Mouse (Mus musculus): ENCODE measurements around the gene Prdm2.

The Prdm2 gene

DNA sequence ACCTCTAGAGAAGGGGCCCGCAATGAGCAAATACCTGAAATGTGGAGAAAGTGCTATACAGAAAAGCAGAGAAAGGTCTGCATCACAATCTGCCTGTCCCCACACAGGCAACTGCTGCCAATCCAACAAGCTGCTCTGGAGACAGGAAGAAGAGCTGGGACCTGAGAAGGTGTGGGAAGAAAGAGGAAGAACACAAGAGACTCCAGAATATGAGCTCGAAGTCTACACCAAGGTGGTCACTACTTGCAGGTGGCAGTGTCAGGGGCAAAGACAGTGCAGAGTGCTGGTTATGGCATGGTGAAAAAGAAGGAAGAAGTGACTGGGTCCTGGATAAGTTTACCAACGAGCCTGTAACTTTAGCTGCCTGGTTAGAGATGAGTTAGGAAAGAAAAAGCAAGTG lies 14.4 kb downstream of the Prdm2 start:
- Histone ChIP-seq H3K4me3 (replicated peaks; ENCODE audit: low read length) (no peak overlapping the region), H3K36me3 (ENCODE audit: insufficient read depth, low read length) (no peaks in the 10 kb centered on the region), H3K9me3 (ENCODE audit: low read length) (peaks cover 3% of the 10 kb centered on the region), H3K4me1 (replicated peaks; ENCODE audit: low read depth, low read length) (no peaks in the 10 kb centered on the region; the same call in 1 of the 2 replicates), H3K27me3 (ENCODE audit: insufficient read depth, low read length) (no peaks in the 10 kb centered on the region)
- no peak for TF ChIP-seq CTCF (conservative IDR thresholded peaks at IDR 0.05; ENCODE audit: low read length)
- no peak for TF ChIP-seq NANOG (IDR thresholded peaks at IDR 0.05; ENCODE audit: borderline replicate concordance, low read length)
- no peak for TF ChIP-seq POU5F1 (IDR thresholded peaks at IDR 0.05; ENCODE audit: borderline replicate concordance, low read length)

GRCm38 (mm10) chr4:143197845-143198356 lies 14.9 kb downstream of the Prdm2 start:
- Histone ChIP-seq H3K9me3 (ENCODE audit: low read length) (no peaks in the 10 kb centered on the region), H3K36me3 (ENCODE audit: insufficient read depth, low read length) (no peaks in the 10 kb centered on the region), H3K4me1 (replicated peaks; ENCODE audit: low read depth, low read length) (no peaks in the 10 kb centered on the region; the same call in 1 of the 2 replicates), H3K27me3 (ENCODE audit: insufficient read depth, low read length) (no peaks in the 10 kb centered on the region), H3K4me3 (replicated peaks; ENCODE audit: low read length) (no peak overlapping the region)
- TF ChIP-seq POU5F1 (IDR thresholded peaks at IDR 0.05; ENCODE audit: borderline replicate concordance, low read length) (no peak), NANOG (IDR thresholded peaks at IDR 0.05; ENCODE audit: borderline replicate concordance, low read length) (no peak), CTCF (conservative IDR thresholded peaks at IDR 0.05; ENCODE audit: low read length) (no peak)

DNA sequence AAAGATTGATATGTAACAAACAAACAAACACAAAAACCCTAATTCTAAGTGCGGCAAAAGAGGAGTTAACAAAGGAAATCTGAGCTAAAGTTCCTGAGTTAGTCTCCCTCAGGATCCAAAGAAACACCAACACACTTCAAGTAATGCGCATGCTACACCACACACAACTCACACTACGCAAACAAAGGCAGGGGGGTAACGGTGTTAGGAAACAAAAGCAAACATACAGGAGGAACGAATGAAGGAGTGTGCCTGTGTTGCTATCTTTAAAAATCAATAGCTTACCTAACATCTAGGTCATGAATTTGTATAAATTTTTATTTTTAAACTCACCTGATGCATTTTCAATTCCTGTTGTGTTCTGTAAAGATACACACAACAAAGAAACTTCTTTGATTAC lies 18.5 kb downstream of the Prdm2 start:
- Histone ChIP-seq H3K36me3 (ENCODE audit: insufficient read depth, low read length) (no peaks in the 10 kb centered on the region), H3K9me3 (ENCODE audit: low read length) (no peaks in the 10 kb centered on the region), H3K4me3 (replicated peaks; ENCODE audit: low read length) (no peak overlapping the region), H3K27me3 (ENCODE audit: insufficient read depth, low read length) (no peaks in the 10 kb centered on the region), H3K4me1 (replicated peaks; ENCODE audit: low read depth, low read length) (peaks cover 15% of the 10 kb centered on the region)
- TF ChIP-seq CTCF (conservative IDR thresholded peaks at IDR 0.05; ENCODE audit: low read length), result no peak
- no peak for TF ChIP-seq POU5F1 (IDR thresholded peaks at IDR 0.05; ENCODE audit: borderline replicate concordance, low read length)
- no peak for TF ChIP-seq NANOG (IDR thresholded peaks at IDR 0.05; ENCODE audit: borderline replicate concordance, low read length)

DNA sequence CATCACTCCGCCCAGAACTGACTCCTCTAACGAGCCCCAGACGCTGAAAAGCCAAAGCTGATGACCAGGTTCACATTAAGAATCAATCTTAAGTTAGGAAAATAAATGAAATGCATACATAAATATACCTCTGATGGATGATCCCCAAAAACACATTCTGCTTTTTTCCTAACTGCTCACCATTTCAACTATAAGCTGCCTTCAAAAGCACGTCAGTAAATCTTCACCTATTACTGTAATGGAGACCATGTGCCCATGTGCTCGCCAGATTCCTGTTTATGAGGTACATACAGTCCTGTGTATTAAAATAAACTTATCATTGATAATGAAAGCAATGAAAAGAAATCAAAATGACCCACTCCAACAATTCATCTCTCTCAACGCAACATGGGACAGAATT lies 19.6 kb downstream of the Prdm2 start:
- H3K36me3 ChIP-seq (ENCODE audit: insufficient read depth, low read length), result no peaks in the 10 kb centered on the region
- TF ChIP-seq POU5F1 (IDR thresholded peaks at IDR 0.05; ENCODE audit: borderline replicate concordance, low read length), result no peak
- no peak for TF ChIP-seq NANOG (IDR thresholded peaks at IDR 0.05; ENCODE audit: borderline replicate concordance, low read length)
- TF ChIP-seq CTCF (conservative IDR thresholded peaks at IDR 0.05; ENCODE audit: low read length), result no peak
- H3K9me3 ChIP-seq (ENCODE audit: low read length), result no peaks in the 10 kb centered on the region
- H3K4me3 ChIP-seq (replicated peaks; ENCODE audit: low read length), result no peak overlapping the region
- peaks cover 15% of the 10 kb centered on the region for H3K4me1 ChIP-seq (replicated peaks; ENCODE audit: low read depth, low read length)
- no peaks in the 10 kb centered on the region for H3K27me3 ChIP-seq (ENCODE audit: insufficient read depth, low read length)

DNA sequence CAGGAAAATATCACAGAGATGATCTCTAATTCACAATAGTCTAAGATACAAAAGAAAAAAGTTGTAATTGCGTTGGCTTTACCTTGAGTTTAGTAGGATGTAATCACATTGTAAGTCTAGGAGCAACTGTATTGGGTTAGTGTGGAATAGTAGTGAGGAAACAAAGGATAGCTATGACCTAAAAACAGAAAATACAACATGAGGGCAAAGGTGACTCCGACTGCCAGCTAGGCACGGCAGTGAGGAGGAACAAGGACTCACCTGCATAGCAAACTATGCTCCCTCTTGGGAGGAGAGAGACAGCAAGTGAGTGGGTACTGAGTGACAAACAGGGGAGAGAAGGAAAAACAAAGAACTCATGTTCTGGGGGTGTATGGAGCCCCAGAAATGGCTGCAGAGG lies 21.0 kb downstream of the Prdm2 start:
- peaks cover 3% of the 10 kb centered on the region for H3K36me3 ChIP-seq (ENCODE audit: insufficient read depth, low read length)
- H3K9me3 ChIP-seq (ENCODE audit: low read length), result no peaks in the 10 kb centered on the region
- peaks cover 23% of the 10 kb centered on the region for H3K4me1 ChIP-seq (replicated peaks; ENCODE audit: low read depth, low read length)
- no peak for TF ChIP-seq POU5F1 (IDR thresholded peaks at IDR 0.05; ENCODE audit: borderline replicate concordance, low read length)
- TF ChIP-seq CTCF (conservative IDR thresholded peaks at IDR 0.05; ENCODE audit: low read length), result no peak
- TF ChIP-seq NANOG (IDR thresholded peaks at IDR 0.05; ENCODE audit: borderline replicate concordance, low read length), result no peak
- no peaks in the 10 kb centered on the region for H3K27me3 ChIP-seq (ENCODE audit: insufficient read depth, low read length)
- H3K4me3 ChIP-seq (replicated peaks; ENCODE audit: low read length), result no peak overlapping the region

DNA sequence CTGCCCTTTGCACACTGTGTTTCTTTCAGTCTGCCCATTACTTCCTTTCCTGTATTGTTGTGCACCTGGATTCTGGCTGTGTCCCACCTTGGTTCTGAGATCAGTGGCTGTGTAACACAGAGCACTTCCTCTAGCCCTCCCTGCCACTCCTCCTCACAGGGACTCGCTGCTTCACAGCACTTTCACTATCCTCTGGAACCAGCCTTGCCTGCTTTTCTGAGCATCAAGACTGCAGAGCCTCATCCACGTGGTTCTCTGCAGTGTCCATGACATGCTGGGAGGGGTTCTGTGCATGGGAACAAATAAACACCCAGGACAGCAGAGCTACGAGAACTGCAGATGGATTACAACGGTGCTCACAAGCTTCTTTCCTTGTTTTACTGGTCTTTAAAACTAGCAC lies 22.1 kb downstream of the Prdm2 start:
- no peaks in the 10 kb centered on the region for H3K9me3 ChIP-seq (ENCODE audit: low read length)
- no peak for TF ChIP-seq NANOG (IDR thresholded peaks at IDR 0.05; ENCODE audit: borderline replicate concordance, low read length)
- no peak for TF ChIP-seq CTCF (conservative IDR thresholded peaks at IDR 0.05; ENCODE audit: low read length)
- TF ChIP-seq POU5F1 (IDR thresholded peaks at IDR 0.05; ENCODE audit: borderline replicate concordance, low read length), result no peak
- peaks cover 23% of the 10 kb centered on the region for H3K4me1 ChIP-seq (replicated peaks; ENCODE audit: low read depth, low read length)
- H3K36me3 ChIP-seq (ENCODE audit: insufficient read depth, low read length), result peaks cover 8% of the 10 kb centered on the region
- H3K27me3 ChIP-seq (ENCODE audit: insufficient read depth, low read length), result no peaks in the 10 kb centered on the region
- H3K4me3 ChIP-seq (replicated peaks; ENCODE audit: low read length), result no peak overlapping the region

DNA sequence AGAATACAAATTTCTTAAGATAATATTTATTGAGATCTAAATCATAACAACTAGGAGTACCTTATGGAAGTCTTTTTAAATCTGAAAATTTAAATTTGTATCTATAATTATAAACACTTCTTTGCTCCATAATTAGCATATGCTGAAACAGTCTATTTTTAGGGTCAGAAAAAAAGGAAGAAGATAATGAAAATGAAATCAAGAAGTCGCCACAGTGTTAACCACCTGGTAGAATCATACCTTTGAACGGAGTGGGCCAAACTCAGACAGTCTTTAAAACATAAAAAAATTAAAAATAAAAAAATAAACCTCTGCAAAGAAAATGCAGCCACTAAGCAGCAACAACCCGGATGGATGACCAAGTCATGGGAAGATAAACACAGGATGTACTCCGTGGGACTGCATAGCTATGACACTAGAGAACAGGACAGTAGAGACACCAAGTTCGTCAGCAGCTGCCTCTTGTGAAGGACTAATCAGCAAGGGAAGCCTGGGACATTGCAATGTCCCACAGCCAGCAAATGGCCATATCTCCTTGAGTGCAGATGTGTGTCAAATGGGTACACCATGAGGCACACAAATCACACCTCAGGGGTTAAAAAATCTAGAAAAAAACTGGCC lies 24.1 kb downstream of the Prdm2 start:
- peaks cover 31% of the 10 kb centered on the region for H3K4me1 ChIP-seq (replicated peaks; ENCODE audit: low read depth, low read length)
- peaks cover 8% of the 10 kb centered on the region for H3K36me3 ChIP-seq (ENCODE audit: insufficient read depth, low read length)
- no peak overlapping the region for H3K4me3 ChIP-seq (replicated peaks; ENCODE audit: low read length)
- TF ChIP-seq NANOG (IDR thresholded peaks at IDR 0.05; ENCODE audit: borderline replicate concordance, low read length) (no peak), POU5F1 (IDR thresholded peaks at IDR 0.05; ENCODE audit: borderline replicate concordance, low read length) (no peak), CTCF (conservative IDR thresholded peaks at IDR 0.05; ENCODE audit: low read length) (no peak)
- no peaks in the 10 kb centered on the region for H3K27me3 ChIP-seq (ENCODE audit: insufficient read depth, low read length)
- H3K9me3 ChIP-seq (ENCODE audit: low read length), result no peaks in the 10 kb centered on the region

GRCm38 (mm10) chr4:143186066-143186465 lies 26.7 kb downstream of the Prdm2 start:
- Histone ChIP-seq H3K27me3 (ENCODE audit: insufficient read depth, low read length) (no peaks in the 10 kb centered on the region), H3K36me3 (ENCODE audit: insufficient read depth, low read length) (peaks cover 8% of the 10 kb centered on the region), H3K4me1 (replicated peaks; ENCODE audit: low read depth, low read length) (peaks cover 33% of the 10 kb centered on the region), H3K4me3 (replicated peaks; ENCODE audit: low read length) (no peak overlapping the region), H3K9me3 (ENCODE audit: low read length) (no peaks in the 10 kb centered on the region)
- no peak for TF ChIP-seq CTCF (conservative IDR thresholded peaks at IDR 0.05; ENCODE audit: low read length)
- TF ChIP-seq NANOG (IDR thresholded peaks at IDR 0.05; ENCODE audit: borderline replicate concordance, low read length), result no peak
- no peak for TF ChIP-seq POU5F1 (IDR thresholded peaks at IDR 0.05; ENCODE audit: borderline replicate concordance, low read length)

DNA sequence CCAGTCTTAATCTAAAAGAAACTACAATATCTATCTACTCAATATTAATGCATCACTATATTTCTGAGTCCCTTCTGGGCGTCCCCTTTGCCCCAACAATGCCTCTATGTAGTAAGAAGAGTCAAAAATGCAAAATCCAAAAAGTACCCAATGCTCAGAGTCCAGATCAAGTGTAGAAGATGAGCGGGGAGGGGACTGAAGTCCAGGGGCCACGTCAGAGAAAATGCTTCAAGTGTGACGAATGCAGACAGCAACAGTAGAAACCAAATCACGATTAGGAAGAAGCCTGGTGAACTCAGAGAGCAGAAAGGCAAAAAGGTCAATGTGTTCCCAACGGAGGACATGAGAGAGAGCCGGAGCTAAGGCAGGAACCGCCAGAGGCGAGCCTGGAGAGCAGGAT lies 27.3 kb downstream of the Prdm2 start:
- peaks cover 13% of the 10 kb centered on the region for H3K36me3 ChIP-seq (ENCODE audit: insufficient read depth, low read length)
- no peaks in the 10 kb centered on the region for H3K9me3 ChIP-seq (ENCODE audit: low read length)
- TF ChIP-seq POU5F1 (IDR thresholded peaks at IDR 0.05; ENCODE audit: borderline replicate concordance, low read length), result no peak
- TF ChIP-seq CTCF (conservative IDR thresholded peaks at IDR 0.05; ENCODE audit: low read length), result no peak
- TF ChIP-seq NANOG (IDR thresholded peaks at IDR 0.05; ENCODE audit: borderline replicate concordance, low read length), result no peak
- H3K4me3 ChIP-seq (replicated peaks; ENCODE audit: low read length), result no peak overlapping the region
- peaks cover 27% of the 10 kb centered on the region for H3K4me1 ChIP-seq (replicated peaks; ENCODE audit: low read depth, low read length)
- no peaks in the 10 kb centered on the region for H3K27me3 ChIP-seq (ENCODE audit: insufficient read depth, low read length)
